Mouse (Mus musculus) thymus, adult 2 months (tissue): Measurements from ENCODE around the gene Epha3.

ENCODE experiments used
- CTCF ChIP-seq: fragments of 200-500 bp; IDR thresholded peaks from 2 replicates; pipeline ENCODE4 v1.5.1; 2012; ENCODE audit warnings: mild to moderate bottlenecking, control low read depth, low read length, moderate library complexity, borderline replicate concordance; ENCODE audit not compliant: control insufficient read depth, poor library complexity, insufficient read depth; ENCODE audit errors: extremely low read depth
- POLR2A ChIP-seq: fragments of 200-500 bp; IDR thresholded peaks from 2 replicates; pipeline ENCODE4 v1.6.1; 2012; ENCODE audit warnings: mild to moderate bottlenecking, low read length, control low read depth, moderate library complexity; ENCODE audit not compliant: control insufficient read depth, poor library complexity, insufficient read depth; ENCODE audit errors: extremely low read depth

- no peak for TF ChIP-seq CTCF
- TF ChIP-seq POLR2A: no peak
Measured at GRCm38 (mm10) chr16:63783544-63783943, 80.4 kb downstream of the Epha3 start.
